Mouse (Mus musculus) cortical plate, adult 2 months (tissue): ENCODE measurements around the gene Ddias.

Experiments used
- CTCF ChIP-seq: fragments of 200-500 bp; IDR thresholded peaks from 2 replicates; pipeline ENCODE4 v1.5.1; 2011; ENCODE audit warnings: mild to moderate bottlenecking, control low read depth, low read length; ENCODE audit not compliant: insufficient read depth; ENCODE audit errors: extremely low read depth
- POLR2A ChIP-seq: fragments of 200-500 bp; IDR thresholded peaks from 2 replicates; pipeline ENCODE4 v1.6.1; 2011; ENCODE audit warnings: mild to moderate bottlenecking, low read length, control low read depth; ENCODE audit not compliant: insufficient read depth; ENCODE audit errors: extremely low read depth

DNA sequence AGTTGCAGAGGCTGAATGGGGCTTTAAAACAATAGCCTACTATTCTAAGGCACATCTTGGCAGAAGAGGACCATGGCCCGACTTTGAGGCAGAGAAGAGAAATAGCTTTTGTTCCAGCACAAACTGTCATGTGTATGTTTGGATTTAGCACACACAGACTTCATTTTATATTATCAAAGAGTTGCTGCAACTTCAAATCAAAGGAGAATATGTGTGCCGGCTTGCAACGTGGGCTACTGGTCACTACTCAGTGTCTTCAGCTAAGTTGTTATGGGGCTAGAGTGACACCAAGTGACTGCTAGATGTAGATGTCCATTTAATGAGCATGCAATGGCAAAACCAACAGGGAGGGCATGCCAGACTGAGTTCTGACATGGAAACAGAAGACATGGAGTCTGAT lies 46.1 kb downstream of the Ddias start:
- TF ChIP-seq CTCF = peak; percentile 40; the same call in 1 of the 2 replicates
- no peak for TF ChIP-seq POLR2A
